Mouse (Mus musculus) midbrain, embryonic 12.5 days (tissue): ENCODE results near the gene Col18a1. TPM values are rescaled to one million over a fixed set of nuclear protein-coding genes. Genes with fewer than 3 reads are reported as not detected.

Experiments used
- ATAC-seq: fragments of 200-750 bp; cut with Nextera tagmentation; 2 replicates; pipeline ENCODE4 v1.8.0; 2017; ENCODE audit warnings: low read depth, moderate TSS enrichment, moderate library complexity; ENCODE audit not compliant: low FRiP score
- H3K27ac ChIP-seq: fragments of 300-500 bp; sonication (generic); replicated peaks from 2 replicates; pipeline ENCODE4 v1.5.1; 2016; ENCODE audit warnings: mild to moderate bottlenecking
- H3K27me3 ChIP-seq: fragments of 300-500 bp; sonication (generic); 2 replicates; pipeline ENCODE4 v1.6.1; 2016; ENCODE audit warnings: mild to moderate bottlenecking
- H3K36me3 ChIP-seq: fragments of 300-500 bp; sonication (generic); 2 replicates; pipeline ENCODE4 v1.6.1; 2016
- H3K4me1 ChIP-seq: fragments of 300-500 bp; sonication (generic); 2 replicates; pipeline ENCODE4 v1.6.1; 2016
- H3K4me2 ChIP-seq: fragments of 300-500 bp; sonication (generic); replicated peaks from 2 replicates; pipeline ENCODE4 v1.6.1; 2016; ENCODE audit warnings: mild to moderate bottlenecking, moderate library complexity
- H3K4me3 ChIP-seq: fragments of 300-500 bp; sonication (generic); 2 replicates; pipeline ENCODE4 v1.5.1; 2016; ENCODE audit warnings: mild to moderate bottlenecking
- H3K9ac ChIP-seq: fragments of 300-500 bp; sonication (generic); replicated peaks from 2 replicates; pipeline ENCODE4 v1.6.1; 2016; ENCODE audit warnings: mild to moderate bottlenecking, moderate library complexity
- H3K9me3 ChIP-seq: fragments of 300-500 bp; sonication (generic); 2 replicates; pipeline ENCODE4 v1.6.1; 2016; ENCODE audit warnings: mild to moderate bottlenecking
- WGBS: fragments of 180-500 bp; shearing (Covaris S2); methylation state at CpG from one replicate; pipeline ENCODE4 v1.1.7; 2016; 5-methylcytosine and 5-hydroxymethylcytosine counted together
- polyA plus RNA-seq: library from polyadenylated mRNA; unstranded; fragments of >200 nt; fragmentation: Nextera tagmentation; extraction: Ambion mirVana; gene quantifications from 2 replicates; pipeline ENCODE4 v1.2.1, GENCODE M21; 2016

The Col18a1 gene
- polyA plus RNA-seq, 1 experiment from 2014 or later, result 90.0 TPM

- H3K4me3 ChIP-seq, result no peak overlapping the region
- 0 out of 2 replicates have a peak, but pooled peaks cover 2% of the 10 kb centered on the region for H3K4me1 ChIP-seq
- no peak overlapping the region for H3K9ac ChIP-seq
- H3K36me3 ChIP-seq, result no peaks in the 10 kb centered on the region
- H3K27ac ChIP-seq, result no peak overlapping the region
- H3K27me3 ChIP-seq, result no peaks in the 10 kb centered on the region
- no peak for ATAC-seq
- no peak overlapping the region for H3K4me2 ChIP-seq
- 79% methylated on average over 2 of the region's 2 CpGs for WGBS
- H3K9me3 ChIP-seq, result no peaks in the 10 kb centered on the region
These were observed 149.3 kb downstream of the Col18a1 start for GRCm38 (mm10) chr10:77017061-77017460.

DNA sequence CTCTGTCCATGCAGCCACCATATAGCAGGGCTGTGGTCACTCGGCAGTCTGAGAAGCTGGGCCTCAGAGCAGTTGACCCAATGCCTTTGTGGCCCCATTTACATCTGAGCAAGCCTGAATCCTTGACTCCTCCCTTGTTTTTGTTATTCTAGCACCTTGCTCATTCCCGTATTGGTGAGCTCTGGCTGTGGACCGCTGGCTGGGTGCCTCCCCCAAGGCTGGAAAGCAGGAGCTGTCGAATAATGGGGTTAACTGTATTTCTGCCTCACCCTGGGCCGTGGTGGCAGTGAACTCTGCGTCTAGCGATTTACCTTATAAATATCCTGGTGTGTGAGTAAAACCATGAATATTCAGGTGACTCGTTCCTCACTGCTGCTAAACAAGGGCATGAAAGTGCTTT lies 149.8 kb downstream of the Col18a1 start:
- no peak for ATAC-seq
- H3K4me3 ChIP-seq, result no peak overlapping the region
- no peak overlapping the region for H3K4me2 ChIP-seq
- no peak overlapping the region for H3K27ac ChIP-seq
- H3K36me3 ChIP-seq, result no peaks in the 10 kb centered on the region
- no peaks in the 10 kb centered on the region for H3K9me3 ChIP-seq
- H3K9ac ChIP-seq, result no peak overlapping the region
- H3K27me3 ChIP-seq, result no peaks in the 10 kb centered on the region
- H3K4me1 ChIP-seq, result 0 out of 2 replicates have a peak, but pooled peaks cover 2% of the 10 kb centered on the region
- 48% methylated on average over 8 of the region's 8 CpGs for WGBS

DNA sequence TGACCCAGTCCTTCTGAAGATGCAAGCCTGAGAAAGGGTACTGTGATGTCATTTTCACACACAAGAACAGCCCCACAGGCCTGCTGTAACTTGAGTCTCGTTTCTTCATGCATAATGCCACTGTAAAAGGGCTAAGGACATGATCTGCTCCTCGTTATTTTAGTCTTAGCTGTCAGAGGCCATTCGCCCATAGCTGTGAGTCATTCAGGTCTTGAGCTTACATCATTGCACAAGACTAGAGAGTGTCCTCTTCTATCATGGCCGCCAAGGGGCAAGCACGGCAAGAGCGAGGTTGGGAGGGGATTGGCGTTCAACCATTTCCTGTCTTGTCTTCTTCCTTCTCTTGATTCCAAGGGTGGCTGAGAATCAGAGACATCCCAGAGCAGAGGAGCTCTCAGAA lies 150.3 kb downstream of the Col18a1 start:
- Histone ChIP-seq H3K4me3 (no peak overlapping the region), H3K27me3 (no peaks in the 10 kb centered on the region), H3K9me3 (no peaks in the 10 kb centered on the region), H3K27ac (no peak overlapping the region), H3K4me1 (0 out of 2 replicates have a peak, but pooled peaks cover 2% of the 10 kb centered on the region), H3K4me2 (no peak overlapping the region), H3K9ac (no peak overlapping the region), H3K36me3 (no peaks in the 10 kb centered on the region)
- WGBS, result 91% methylated on average over 7 of the region's 7 CpGs
- no peak for ATAC-seq

DNA sequence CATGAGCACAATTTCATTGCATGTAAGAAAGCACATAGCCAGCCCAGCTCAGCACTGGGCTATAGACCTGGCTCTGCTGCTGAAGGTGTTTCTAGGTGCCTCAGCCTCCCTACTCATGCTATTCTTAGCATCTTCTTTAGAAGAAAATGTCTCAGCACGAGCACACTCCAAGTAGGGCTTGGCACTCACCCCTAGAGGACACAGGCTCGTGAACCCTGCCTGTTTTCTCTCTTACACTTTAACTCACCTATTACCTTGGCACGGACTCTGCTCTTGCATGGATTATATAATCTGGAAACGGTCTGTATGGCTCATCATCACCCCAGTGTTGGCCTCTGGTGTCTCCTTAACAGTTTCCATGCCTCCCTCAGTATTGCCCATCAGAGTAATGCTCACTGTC lies 154.7 kb downstream of the Col18a1 start:
- H3K9me3 ChIP-seq, result no peaks in the 10 kb centered on the region
- H3K27me3 ChIP-seq, result no peaks in the 10 kb centered on the region
- H3K4me3 ChIP-seq, result no peak overlapping the region
- no peak for ATAC-seq
- peaks cover 15% of the 10 kb centered on the region for H3K4me1 ChIP-seq
- H3K36me3 ChIP-seq, result no peaks in the 10 kb centered on the region
- WGBS, result 77% methylated on average over 4 of the region's 4 CpGs
- no peak overlapping the region for H3K9ac ChIP-seq
- H3K4me2 ChIP-seq, result no peak overlapping the region
- H3K27ac ChIP-seq, result no peak overlapping the region

- Histone ChIP-seq H3K27me3 (no peaks in the 10 kb centered on the region), H3K9ac (no peak overlapping the region), H3K9me3 (no peaks in the 10 kb centered on the region), H3K4me1 (peaks cover 21% of the 10 kb centered on the region), H3K4me3 (no peak overlapping the region), H3K27ac (peak overlapping the region; percentile 77), H3K4me2 (no peak overlapping the region), H3K36me3 (no peaks in the 10 kb centered on the region)
- no peak for ATAC-seq
- 86% methylated on average over 3 of the region's 3 CpGs for WGBS
These were observed 157.7 kb downstream of the Col18a1 start for GRCm38 (mm10) chr10:77008698-77009097.

DNA sequence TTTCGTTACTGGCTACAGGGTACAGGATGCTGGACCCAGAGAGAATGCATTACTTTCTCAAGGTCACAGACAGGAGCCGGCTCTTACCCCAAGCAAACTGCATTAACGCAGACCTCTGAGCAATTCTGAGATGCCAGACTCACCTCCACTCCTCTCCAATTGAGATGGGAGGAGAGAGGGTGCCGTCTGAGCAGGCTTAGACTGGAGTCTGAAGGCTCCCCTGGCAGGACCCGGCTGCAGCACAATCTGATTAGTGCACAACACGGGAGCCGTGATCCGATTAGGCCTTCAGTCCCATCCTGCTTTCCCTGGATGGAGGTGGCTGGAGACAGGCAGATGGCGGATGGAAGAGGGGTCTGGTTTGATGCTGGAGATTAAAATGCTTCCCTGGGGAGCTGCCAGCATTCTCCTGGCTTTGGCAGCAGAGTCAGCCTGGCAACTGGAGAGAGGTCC lies 158.2 kb downstream of the Col18a1 start:
- H3K4me3 ChIP-seq, result no peak overlapping the region
- H3K27me3 ChIP-seq, result no peaks in the 10 kb centered on the region
- H3K9me3 ChIP-seq, result no peaks in the 10 kb centered on the region
- ATAC-seq, result peak; percentile 85
- WGBS, result 10% methylated on average over 9 of the region's 9 CpGs
- peak overlapping the region; percentile 17 for H3K4me2 ChIP-seq
- peak overlapping the region; percentile 28; the same call in 1 of the 2 replicates for H3K9ac ChIP-seq
- peaks cover 21% of the 10 kb centered on the region for H3K4me1 ChIP-seq
- H3K27ac ChIP-seq, result peak overlapping the region; percentile 77
- H3K36me3 ChIP-seq, result no peaks in the 10 kb centered on the region

DNA sequence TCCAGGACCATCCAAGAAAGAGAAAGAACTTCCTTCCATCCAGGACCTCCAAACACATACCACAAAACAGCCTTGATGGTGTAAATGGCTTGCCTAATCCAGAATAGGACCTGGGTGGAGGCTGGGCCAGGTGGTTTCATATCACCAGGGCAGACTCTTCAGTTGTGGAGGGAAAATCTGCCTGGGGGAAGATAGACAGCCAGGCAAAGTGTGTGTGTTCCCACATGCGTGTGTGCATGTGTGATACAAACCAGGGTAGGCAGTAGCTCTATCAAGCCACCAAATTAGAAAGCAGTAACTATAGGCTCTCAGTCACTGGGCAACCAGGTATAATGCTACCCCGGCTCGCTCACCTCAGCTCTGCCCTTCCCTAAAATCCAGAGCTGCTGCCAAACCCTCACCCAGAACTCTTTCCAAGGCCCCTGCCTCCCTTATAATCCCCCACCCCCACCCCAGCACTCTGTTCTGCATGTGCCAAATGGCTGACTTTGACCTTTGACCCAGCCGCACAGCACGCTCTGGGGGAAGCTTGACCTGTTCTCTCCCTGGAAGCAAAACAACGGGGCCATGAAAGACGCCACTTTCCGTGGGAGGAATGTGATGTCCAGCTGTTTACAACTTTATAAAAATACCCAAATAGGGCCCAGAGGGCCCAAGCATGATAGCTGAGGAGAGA lies 158.8 kb downstream of the Col18a1 start:
- WGBS, result 31% methylated on average over 8 of the region's 8 CpGs
- Histone ChIP-seq H3K36me3 (no peaks in the 10 kb centered on the region), H3K9me3 (no peaks in the 10 kb centered on the region), H3K4me3 (no peak overlapping the region), H3K4me1 (peaks cover 21% of the 10 kb centered on the region), H3K27ac (peak overlapping the region; percentile 77), H3K9ac (0 out of 2 replicates have a peak overlapping the region, but pooled peaks have one; percentile 28), H3K4me2 (peak overlapping the region; percentile 17), H3K27me3 (no peaks in the 10 kb centered on the region)
- peak; percentile 35; the same call in 1 of the 2 replicates for ATAC-seq

GRCm38 (mm10) chr10:77004936-77005335 lies 161.4 kb downstream of the Col18a1 start:
- Histone ChIP-seq H3K4me1 (peaks cover 21% of the 10 kb centered on the region), H3K27ac (no peak overlapping the region)
- 29% methylated on average over 7 of the region's 7 CpGs for WGBS

More at GRCm38 (mm10) chr10:77004936-77005335, 161.4 kb downstream of the Col18a1 start:
- H3K9ac ChIP-seq, result no peak overlapping the region
- no peak overlapping the region for H3K4me3 ChIP-seq
- ATAC-seq, result 0 out of 2 replicates have a peak, but pooled peaks have one; percentile 14
- no peak overlapping the region for H3K4me2 ChIP-seq
- H3K9me3 ChIP-seq, result no peaks in the 10 kb centered on the region
- no peaks in the 10 kb centered on the region for H3K27me3 ChIP-seq
- H3K36me3 ChIP-seq, result no peaks in the 10 kb centered on the region

Other genes starting within 250 kb of the Col18a1 start
- gene Pcbp3, start 204.7 kb downstream of the Col18a1 start, polyA plus RNA-seq, result 67.9 and 68.9 TPM in 2 replicates
- gene Slc19a1, start 134.3 kb downstream of the Col18a1 start, polyA plus RNA-seq, result 32.7 and 33.6 TPM in 2 replicates
- 70.0 and 80.7 TPM in 2 replicates for gene Pofut2, start 92.7 kb upstream of the Col18a1 start, polyA plus RNA-seq